Mouse (Mus musculus) cerebellum, postnatal 25 days (tissue): ENCODE data around the gene Dock9.

ENCODE experiments used
- DNase-seq, 2 experiments: peaks; one replicate each; pipeline ENCODE4 v3.0.0; 2021; ENCODE audit warnings: mixed read lengths in 2 of 2

Dock9 gene

DNA sequence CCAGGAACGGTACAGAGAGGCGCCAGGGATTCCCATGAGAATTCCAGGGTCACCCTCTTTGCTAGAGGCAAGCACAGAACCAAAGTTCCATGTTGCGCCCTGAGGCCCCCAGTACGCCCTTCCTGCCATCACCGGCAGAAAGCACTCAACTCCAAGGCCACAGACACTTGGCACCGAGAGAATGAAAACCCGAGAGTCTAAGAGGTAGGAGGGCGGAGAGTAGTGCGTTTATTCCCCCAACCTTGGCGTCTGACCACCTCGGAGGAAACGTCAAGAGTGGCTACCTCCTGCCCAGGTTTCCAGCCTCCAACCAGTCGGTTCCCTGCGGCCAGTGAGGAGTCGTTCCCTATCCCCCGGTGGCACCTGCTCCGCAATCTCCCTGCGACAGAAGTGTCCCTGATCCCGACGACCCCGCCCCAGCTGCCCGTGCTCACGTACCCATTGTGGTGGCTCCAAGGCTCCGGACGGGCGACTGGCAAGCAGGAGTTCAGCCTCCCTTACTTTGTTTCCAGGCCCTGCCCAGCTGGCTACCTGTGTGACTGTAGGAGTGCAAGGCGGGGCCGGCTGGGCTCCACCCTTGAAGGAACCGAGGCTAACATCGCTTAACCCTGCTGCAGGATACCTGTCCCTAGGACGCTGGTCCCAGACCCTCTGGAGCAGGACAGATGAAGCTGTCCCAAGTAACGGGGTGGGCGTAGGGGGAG, 292.7 kb downstream of the Dock9 start, which contains the start of gene Slc15a1:
Gene Slc15a1 (minus strand): TSS at position 472 of the 704 bp plus-strand sequence.
- DNase-seq, result no peak

DNA sequence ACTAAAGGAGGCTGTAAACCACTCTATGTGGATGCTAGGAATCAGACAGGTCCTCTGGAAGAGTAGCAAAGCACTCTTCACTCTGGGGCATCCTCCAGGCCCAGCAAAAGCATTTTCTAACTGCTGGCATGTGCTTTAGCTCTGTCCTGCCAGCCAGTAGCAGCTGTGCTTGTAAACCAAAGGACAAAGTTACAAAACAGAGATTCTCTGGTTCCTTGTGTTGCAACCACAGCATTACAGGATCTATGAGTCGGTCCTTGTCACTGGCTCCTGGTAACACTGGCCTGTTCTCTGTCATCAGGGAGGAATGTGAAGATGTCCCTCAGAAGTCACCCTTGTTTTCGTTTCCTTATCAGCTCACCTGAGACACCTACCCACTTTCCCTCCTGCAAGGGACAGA, 297.1 kb downstream of the Dock9 start:
- no peak for DNase-seq

DNA sequence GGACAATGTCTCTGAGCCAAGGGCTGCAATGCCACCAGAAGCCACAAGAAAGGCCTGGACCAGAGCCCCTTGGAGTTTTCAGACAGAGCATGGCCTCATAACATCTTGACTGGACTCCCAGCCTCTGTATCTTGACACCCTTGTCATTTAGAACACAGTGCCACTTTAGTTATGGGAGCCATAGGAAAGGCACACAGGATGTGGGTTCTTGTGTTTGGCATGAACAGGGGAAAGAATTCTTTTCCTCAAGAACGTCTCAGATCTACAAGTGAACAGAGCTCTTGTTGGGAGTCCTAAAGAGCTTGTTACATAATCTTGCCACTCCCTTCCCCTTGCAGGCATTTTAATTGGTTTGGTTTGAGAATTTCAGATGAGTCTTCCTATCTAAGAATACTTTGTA, 297.9 kb downstream of the Dock9 start:
- DNase-seq, result no peak

DNA sequence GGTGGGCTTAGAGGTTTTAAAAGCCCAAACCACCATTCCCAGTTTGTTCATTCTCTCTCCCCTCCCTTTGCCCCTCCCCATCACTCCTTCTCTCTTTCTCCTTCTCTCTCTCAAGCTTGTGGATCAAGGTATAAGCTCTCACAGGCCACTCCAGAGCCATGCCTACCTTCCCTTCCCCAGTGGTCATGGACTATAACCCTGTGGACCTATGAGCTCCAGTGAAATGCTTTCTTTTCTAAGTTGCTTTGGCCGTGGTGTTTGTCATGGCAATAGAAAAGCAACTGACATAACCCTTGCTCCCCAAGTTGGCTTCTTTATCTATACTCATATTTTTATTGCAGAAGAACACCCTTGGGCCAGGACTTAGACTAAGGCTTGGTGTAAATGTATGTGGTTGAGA, 299.8 kb downstream of the Dock9 start:
- no peak for DNase-seq

DNA sequence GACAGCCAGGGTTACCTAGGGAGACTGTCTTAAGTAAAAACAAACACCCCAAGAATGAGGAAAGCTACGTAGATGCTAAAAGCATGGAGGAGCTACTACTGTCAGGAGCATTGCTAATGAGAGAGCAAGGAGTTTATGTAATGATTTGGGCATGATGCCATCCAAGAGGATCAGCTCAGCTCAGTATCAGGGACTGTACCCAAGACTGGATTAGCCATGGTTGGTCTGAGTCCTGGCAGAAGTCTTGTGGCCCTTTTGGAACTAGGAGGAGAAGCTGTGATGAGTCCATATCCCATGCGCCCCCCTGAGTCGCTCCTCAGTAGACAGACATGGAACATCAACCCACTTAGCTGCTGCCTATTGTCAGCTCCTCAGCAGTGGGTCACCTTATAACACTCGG, 301.9 kb downstream of the Dock9 start:
- DNase-seq, result peak; percentile 17 to 25

DNA sequence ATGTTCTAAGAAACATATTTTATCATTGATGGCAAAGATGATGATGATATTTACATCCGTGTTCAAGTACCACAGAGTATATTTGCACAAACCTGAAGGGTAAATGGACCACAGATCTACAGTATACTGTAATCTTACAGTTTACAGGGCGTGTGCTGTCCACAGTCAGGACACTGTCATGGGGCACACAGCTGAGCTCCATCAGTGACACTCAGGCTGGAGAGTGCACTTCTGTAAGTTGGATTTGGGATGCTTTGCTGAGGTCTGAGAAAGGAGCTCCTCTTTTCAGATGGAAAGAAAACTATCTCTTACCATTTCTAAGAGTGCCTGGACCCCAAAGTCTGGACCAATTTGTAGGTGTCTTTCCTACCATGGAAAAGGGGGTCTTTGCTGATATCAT, 302.5 kb downstream of the Dock9 start:
- no peak for DNase-seq

DNA sequence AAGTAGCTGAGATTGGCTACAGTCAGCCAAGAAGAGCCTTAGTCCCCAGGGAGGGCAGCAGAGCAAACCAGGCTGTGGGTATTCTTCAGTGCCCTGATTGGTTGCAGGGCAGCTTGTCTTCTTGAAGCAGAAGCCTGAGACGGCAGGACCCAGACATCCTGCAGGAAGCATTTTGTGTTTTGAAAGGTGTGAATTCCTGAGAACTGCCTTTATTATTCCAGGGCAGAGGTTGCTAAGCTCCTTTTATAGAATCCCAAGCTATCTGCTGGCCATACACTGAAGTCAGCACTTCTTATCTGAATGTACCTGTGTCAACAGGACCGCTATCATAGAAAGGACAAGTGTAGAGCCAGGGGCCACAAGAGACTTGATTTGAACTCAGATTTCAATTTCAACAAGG, 303.4 kb downstream of the Dock9 start:
- no peak for DNase-seq

DNA sequence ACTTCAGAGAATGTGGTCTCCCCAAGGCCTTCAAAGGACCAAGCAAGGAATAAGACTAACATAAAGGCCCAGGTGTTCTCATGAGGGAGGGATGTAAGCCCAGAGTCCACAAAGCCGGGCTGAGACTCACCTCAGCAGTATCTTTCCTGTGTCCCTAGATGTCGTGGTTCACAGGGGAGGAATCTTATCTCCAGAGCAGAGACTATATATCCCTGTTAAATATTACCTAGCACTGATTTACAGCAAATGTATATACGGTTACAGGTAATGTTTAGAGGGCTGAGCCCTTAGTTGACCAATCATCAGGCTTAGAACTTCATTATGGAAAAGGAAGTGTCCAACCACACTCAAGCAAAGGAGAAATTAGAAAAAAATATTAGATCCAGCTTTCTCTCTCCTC, 303.9 kb downstream of the Dock9 start:
- DNase-seq, result no peak

DNA sequence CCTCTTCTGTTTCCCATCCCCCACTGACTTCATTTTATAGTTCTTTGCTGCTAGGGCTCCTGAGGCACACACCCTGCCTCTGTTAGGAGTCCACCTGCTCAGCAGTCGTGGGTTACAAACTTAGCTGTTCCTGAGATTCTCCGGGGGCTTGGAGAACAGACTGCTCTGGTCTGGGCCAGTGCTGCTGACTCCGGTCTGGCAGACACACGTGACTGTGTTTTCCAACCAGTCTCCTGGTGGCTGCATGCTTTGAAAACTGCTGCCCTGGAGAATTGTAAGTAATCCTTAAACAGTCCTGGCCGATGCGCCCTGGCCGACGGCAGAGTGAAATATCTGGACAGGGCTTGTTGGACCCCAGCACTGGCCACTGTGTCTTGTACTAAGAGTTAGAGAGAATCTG, 305.3 kb downstream of the Dock9 start:
- DNase-seq, result no peak
